Mouse (Mus musculus): Measurements from ENCODE around the gene Gm4491.

The Gm4491 gene

GRCm38 (mm10) chr14:57115823-57116544, at the start of gene Gm4491:
Gene Gm4491 (minus strand): TSS chr14:57115883.
- peak; percentile 44 to 81 for DNase-seq (ENCODE audit: low spot score in 2 of 2)

GRCm38 (mm10) chr14:57161833-57162232, 46.1 kb upstream of the Gm4491 start:
- no peak for DNase-seq (ENCODE audit: low spot score in 2 of 2)

DNA sequence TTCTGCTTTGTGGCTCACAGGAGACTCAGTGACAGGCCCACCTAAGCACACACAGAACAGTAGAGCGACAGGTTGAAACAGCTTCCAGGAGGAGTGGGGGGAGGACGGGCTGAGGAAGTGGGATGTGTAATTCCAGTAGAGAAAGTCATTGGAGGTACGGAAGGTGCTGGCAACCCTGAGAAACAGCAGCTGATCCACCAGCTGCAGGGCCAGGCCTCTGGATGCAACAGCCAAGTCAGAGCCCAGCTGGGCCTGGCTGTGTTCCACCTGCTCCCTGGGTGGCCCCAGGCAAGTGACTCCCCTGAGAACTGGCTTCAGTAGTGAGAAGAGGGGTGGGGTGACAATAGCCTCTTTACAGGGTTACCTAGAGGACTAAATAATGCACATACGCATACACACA, 45.5 kb upstream of the Gm4491 start:
- peak; percentile 21 to 26 for DNase-seq (ENCODE audit: low spot score in 2 of 2)

GRCm38 (mm10) chr14:57154916-57155315, 39.2 kb upstream of the Gm4491 start:
- DNase-seq (ENCODE audit: low spot score in 2 of 2): no peak

DNA sequence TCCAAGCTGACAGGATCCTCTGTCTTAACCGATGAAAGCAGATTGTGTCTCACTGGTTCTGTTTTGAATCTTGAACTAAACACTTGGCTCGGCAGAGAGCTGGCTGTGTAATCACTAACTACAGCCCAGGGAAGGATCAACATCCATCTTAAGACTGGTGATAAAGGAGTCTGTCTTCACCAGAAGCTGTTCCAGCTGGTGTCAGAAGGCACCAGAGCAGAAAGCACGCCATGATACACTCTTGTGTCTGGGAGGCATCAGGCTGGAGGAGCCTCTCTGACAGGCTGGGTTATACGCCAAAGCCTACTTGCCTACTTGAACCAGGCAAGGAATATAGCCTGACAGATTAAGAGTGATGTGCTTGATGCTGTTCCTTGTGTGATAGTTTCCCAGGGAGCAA, 30.1 kb upstream of the Gm4491 start:
- no peak for DNase-seq (ENCODE audit: low spot score in 2 of 2)

GRCm38 (mm10) chr14:57135265-57135664, 19.6 kb upstream of the Gm4491 start:
- DNase-seq (ENCODE audit: low spot score in 2 of 2): no peak

DNA sequence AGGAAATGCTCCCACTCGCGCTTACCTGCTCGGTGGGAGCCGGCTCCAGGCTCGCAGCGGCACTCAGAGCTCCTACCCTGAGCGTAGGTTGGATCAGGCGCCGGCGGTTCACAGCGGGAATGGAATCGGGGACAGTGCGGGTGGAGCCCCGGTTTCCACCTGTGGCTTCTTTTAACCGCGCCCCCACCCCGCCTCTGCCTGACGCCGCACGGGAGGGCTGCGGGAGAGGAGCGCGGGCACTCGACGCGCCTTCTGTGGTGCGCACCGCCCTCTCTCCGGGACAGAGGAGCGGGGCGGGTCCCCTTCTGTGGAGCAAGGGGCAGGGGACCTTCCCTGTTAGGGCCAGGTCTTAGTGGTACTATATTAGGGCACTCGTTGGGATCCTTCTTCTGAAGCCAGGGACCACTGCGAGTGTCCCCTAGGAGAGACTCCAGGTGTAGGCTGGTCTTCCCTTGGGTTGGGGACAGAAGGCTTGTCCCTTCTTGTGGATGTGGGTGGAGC, 17.5 kb upstream of the Gm4491 start, which contains the start of gene Gjb6:
TSS of gene Gjb6 (minus strand) at position 451 of the 501 bp plus-strand sequence.
- peak in 1 of 2 experiments; percentile 12 for DNase-seq (ENCODE audit: low spot score in 2 of 2)

GRCm38 (mm10) chr14:57127383-57127782, 11.7 kb upstream of the Gm4491 start:
- DNase-seq (ENCODE audit: low spot score in 2 of 2): no peak

DNA sequence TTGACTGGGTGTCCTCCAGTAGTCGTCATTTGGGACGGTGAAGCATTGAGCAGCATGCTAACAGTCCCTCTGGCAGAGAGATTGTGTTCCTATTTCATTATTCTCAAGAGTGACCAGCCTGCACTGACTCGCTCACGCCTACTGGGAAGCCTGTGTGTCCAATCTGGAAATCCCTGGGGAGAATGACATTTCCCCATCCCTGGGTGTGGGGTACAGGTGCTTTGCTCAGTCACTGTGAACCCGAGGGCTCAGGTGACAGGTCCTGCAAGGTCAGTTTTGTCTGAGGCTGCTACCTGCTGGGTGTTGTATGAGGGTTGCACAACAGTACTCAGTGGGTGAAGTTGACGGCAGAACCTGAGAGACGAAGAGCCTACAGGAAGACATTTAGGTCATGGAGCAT, 6.6 kb upstream of the Gm4491 start:
- DNase-seq (ENCODE audit: low spot score in 2 of 2): no peak

GRCm38 (mm10) chr14:57109194-57109593, 6.5 kb downstream of the Gm4491 start:
- peak in 1 of 2 experiments; percentile 26 for DNase-seq (ENCODE audit: low spot score in 2 of 2)

GRCm38 (mm10) chr14:57107916-57108315, 7.8 kb downstream of the Gm4491 start:
- no peak for DNase-seq (ENCODE audit: low spot score in 2 of 2)

DNA sequence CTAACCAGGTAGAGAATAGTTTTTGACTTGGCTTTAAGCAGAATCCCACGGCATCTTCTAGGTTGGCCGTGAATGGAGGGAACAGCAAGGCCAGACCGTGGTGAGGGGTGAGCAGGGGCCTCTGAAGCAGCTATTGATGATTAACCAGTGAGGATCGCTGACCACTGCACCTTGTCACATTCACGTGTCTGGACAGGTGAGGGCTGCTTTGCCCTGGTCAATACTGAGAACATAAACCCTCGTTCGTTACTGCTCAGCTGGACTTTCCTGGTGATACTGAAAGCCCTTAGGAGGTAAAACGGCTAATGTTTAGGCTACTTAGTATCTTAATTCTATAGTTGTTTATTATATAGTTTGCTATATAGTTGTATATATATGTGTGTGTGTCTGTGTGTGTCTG, 8.6 kb downstream of the Gm4491 start:
- no peak for DNase-seq (ENCODE audit: low spot score in 2 of 2)

- no peak for DNase-seq (ENCODE audit: low spot score in 2 of 2)
These were observed 10.0 kb downstream of the Gm4491 start for GRCm38 (mm10) chr14:57105721-57106120.

DNA sequence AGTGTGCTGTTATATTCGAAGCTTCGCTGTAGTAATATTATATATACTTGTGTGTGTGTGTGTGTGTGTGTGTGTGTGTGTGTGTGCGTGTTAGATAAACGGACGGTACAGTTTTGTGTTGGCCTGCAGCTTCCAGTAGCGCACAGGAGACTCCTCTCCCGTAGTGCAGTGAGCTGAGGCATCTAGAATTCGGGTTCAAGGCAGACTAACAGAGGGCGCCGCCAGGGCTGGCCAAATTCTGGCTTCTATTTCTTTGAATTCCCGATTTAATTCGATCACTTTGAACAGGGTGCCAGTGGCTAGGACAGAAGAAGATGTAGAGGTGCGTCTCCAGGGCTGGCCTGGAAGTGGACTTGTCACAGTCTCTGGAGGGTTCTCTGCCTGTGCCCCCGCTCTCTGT, 10.6 kb downstream of the Gm4491 start:
- DNase-seq (ENCODE audit: low spot score in 2 of 2): no peak

DNA sequence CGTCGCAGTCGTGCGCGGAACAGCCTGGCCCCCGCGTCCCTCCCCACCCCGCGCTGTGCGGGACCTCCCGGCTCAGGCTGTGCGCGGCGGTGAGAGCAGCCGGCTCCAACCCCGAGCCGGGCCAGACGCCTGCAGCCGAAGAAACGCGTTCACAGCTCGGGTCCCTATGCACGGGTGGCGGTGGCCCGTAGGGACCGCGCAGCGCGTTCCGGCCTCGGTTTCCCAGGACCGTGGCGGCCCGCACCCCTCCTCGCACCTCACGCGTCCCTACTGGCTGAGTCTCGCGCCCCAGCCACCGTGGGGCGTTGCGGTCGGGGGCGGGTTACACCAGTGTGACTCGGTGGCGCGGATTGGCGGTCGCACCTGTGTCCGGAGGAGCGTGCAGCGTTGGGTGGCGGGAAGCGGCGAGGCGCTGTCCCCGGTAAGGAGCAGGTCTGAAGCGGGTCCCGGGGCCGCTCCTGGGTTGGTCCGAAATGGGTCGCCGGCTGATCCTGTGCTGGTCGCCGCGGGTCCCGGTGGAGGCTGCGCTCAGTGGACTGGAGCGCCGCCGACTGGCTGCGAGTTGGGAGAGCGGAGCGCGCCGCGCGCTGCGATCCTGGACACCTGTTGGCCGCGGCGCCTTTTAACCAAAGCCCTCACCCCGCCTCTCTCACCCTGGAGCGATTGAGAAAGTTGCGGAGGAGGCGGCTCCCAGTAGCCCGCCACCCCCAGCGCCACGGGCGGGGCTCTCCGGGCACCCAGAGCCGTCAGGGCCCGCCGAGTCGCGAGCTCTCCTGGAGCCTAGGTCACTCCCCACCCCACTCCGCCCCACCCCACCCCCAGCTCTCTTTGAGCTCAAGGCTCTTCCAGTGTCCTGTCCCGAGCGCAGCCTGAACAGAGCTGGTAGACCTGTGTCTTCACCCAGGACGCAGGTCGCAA, 11.3 kb downstream of the Gm4491 start, which contains the start of gene Gjb2:
TSS of gene Gjb2 (minus strand) at position 597 of the 918 bp plus-strand sequence.
- peak in 1 of 2 experiments; percentile 27 for DNase-seq (ENCODE audit: low spot score in 2 of 2)

- DNase-seq (ENCODE audit: low spot score in 2 of 2): no peak
These were observed 12.0 kb downstream of the Gm4491 start for GRCm38 (mm10) chr14:57103711-57104105.

- DNase-seq (ENCODE audit: low spot score in 2 of 2): no peak
These were observed 12.6 kb downstream of the Gm4491 start for GRCm38 (mm10) chr14:57103121-57103520.

DNA sequence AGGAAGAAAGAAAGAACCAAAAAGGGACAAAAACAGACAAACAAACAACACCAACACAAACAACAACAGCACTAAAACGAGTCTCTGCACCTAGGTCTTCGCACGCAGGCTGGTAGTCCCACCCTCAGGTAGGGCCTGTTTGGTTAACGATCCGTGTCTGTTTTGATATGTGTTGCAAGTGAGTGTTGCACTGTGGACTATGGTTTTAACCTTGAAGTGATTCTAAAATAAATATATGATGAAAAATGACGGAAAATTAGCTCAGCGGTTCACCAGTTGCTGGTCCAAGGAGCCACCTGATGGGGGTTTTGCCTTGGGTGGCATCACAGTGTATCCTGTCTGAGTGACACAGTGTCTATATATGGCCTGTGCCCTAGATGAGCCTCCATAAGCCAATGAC, 14.1 kb downstream of the Gm4491 start:
- no peak for DNase-seq (ENCODE audit: low spot score in 2 of 2)

DNA sequence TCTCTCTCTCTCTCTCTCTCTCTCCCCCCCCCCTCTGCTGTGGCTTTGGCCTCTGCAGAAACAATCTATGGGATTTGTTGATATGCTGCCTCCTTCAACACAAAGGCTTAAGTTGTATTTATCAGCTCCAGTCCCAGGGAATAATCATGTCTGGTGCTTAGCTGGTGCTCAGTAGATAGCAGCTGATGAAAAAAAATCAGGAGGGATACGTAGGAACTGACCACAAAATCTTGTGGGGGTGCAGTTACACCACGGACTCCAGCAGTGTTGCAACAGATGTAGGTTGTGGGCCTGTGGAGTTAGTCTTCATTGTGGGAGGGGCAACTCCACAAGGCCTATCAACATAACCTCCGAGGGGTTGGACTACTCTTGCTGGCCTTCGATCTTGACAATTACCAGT, 19.8 kb downstream of the Gm4491 start:
- no peak for DNase-seq (ENCODE audit: low spot score in 2 of 2)

- DNase-seq (ENCODE audit: low spot score in 2 of 2): peak; percentile 12 to 34
These were observed 22.7 kb downstream of the Gm4491 start for GRCm38 (mm10) chr14:57093029-57093428.

DNA sequence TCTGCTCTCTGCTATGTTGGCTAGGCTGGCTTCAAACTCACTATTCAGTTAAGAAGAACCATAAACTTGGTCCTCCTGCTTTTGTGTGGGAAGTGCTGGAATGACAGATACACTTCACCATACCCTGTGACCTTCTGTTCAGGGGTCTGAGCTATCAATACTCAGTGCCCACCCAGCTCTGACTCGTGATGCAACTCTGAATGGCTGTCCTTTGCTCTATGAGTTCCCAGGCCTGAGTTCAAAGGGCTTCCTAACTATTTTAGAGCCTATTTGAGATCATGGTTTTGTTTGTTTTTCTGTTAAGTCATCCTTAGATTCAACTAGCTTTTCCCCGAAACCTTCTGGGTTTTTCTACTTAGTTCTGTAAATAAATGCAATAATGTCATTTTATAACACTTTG, 25.7 kb downstream of the Gm4491 start:
- no peak for DNase-seq (ENCODE audit: low spot score in 2 of 2)

- no peak for DNase-seq (ENCODE audit: low spot score in 2 of 2)
These were observed 26.6 kb downstream of the Gm4491 start for GRCm38 (mm10) chr14:57089107-57089506.
